Mouse (Mus musculus): ENCODE data around the gene Thap7. TPM values are rescaled to one million over a fixed set of nuclear protein-coding genes. Genes with fewer than 3 reads are reported as not detected.
"Not testable (repeated sequence)": the region's sequence is repeated elsewhere in the genome, so short reads cannot be mapped to it uniquely, and the experiment has no call there.

Thap7 gene
- 10 to 100 TPM; 66.1 to 98.7 TPM for polyA plus RNA-seq (2017; shearing (Covaris generic))

- ATAC-seq = peak; percentile 94
These were observed at the start of gene Thap7 for GRCm38 (mm10) chr16:17530640-17531288. TSS of gene Thap7 (minus strand) at chr16:17531136.

GRCm38 (mm10) chr16:17576825-17577215, 45.9 kb upstream of the Thap7 start:
- no peak for ATAC-seq

- ATAC-seq = peak; percentile 41
These were observed 45.2 kb upstream of the Thap7 start for GRCm38 (mm10) chr16:17575870-17576824.

GRCm38 (mm10) chr16:17566186-17566585, 35.2 kb upstream of the Thap7 start:
- no peak for ATAC-seq

- no peak for ATAC-seq
These were observed 33.8 kb upstream of the Thap7 start for GRCm38 (mm10) chr16:17564771-17565170.

- ATAC-seq = no peak
These were observed 33.3 kb upstream of the Thap7 start for GRCm38 (mm10) chr16:17564221-17564620.

- no peak for ATAC-seq
These were observed 32.6 kb upstream of the Thap7 start for GRCm38 (mm10) chr16:17563580-17563979.

GRCm38 (mm10) chr16:17561751-17562208, 30.8 kb upstream of the Thap7 start, which contains the start of gene P2rx6:
TSS of gene P2rx6 (plus strand) at chr16:17561885.
- ATAC-seq = no peak

- no peak for ATAC-seq
These were observed 30.3 kb upstream of the Thap7 start, which contains the start of gene Lrrc74b for GRCm38 (mm10) chr16:17561128-17561750. TSS of gene Lrrc74b (minus strand) at chr16:17561247.

GRCm38 (mm10) chr16:17559396-17560027, 28.6 kb upstream of the Thap7 start:
- ATAC-seq = no peak

- no peak for ATAC-seq
These were observed 27.9 kb upstream of the Thap7 start for GRCm38 (mm10) chr16:17558811-17559210.

GRCm38 (mm10) chr16:17557947-17558480, 27.1 kb upstream of the Thap7 start:
- peak; percentile 35 for ATAC-seq

- no peak for ATAC-seq
These were observed 26.0 kb upstream of the Thap7 start for GRCm38 (mm10) chr16:17556907-17557306.

GRCm38 (mm10) chr16:17556180-17556579, 25.2 kb upstream of the Thap7 start:
- ATAC-seq = no peak

- ATAC-seq = not testable (repeated sequence)
These were observed 23.8 kb upstream of the Thap7 start for GRCm38 (mm10) chr16:17554702-17555101.

- ATAC-seq = peak; percentile 100
These were observed 23.2 kb upstream of the Thap7 start for GRCm38 (mm10) chr16:17553910-17554685.

GRCm38 (mm10) chr16:17552837-17553236, 21.9 kb upstream of the Thap7 start:
- no peak for ATAC-seq

GRCm38 (mm10) chr16:17542632-17543031, 11.7 kb upstream of the Thap7 start:
- ATAC-seq = no peak

- ATAC-seq = no peak
These were observed 5.6 kb upstream of the Thap7 start for GRCm38 (mm10) chr16:17536584-17536983.

- no peak for ATAC-seq
These were observed 1.9 kb upstream of the Thap7 start for GRCm38 (mm10) chr16:17532676-17533329.

- ATAC-seq = no peak
These were observed 1.3 kb upstream of the Thap7 start for GRCm38 (mm10) chr16:17532271-17532670.
